Mouse (Mus musculus): Measurements from ENCODE around the gene Cct3. TPM values are rescaled to one million over a fixed set of nuclear protein-coding genes. Genes with fewer than 3 reads are reported as not detected.
A peak's percentile ranks its signal among the peaks of the same experiment; 100 is the strongest.
"Not testable (repeated sequence)": the region's sequence is repeated elsewhere in the genome, so short reads cannot be mapped to it uniquely, and the experiment has no call there.

Cct3 gene
- polyA plus RNA-seq, 1 experiment: 205 TPM

DNA sequence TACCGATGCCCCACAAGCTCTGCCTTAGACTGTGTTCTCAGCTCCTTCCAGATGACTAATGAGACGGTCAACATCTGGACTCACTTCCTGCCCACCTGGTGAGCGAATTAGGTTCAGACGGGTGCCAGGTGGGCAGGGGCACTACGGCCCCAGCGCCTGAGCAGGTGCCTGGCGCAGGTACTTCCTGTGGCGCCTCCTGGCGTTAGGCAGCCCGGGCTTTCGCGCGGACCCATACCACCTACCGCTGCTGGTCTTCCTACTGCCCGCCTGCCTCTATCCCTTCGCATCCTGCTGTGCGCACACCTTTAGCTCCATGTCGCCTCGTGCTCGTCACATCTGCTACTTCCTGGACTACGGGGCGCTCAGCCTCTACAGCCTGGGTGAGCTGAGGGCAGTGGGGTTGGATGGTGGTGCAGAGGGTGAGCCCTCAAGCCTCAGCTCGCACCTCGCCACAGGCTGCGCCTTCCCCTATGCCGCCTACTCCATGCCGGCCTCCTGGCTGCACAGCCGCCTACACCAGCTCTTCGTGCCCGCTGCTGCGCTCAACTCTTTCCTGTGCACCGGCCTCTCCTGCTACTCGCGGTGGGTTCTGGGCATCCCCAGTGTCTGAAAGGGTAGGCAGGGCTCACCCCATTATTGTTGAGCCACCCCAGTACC, 68.9 kb downstream of the Cct3 start:
- WGBS: 56% methylated on average over 34 of the region's 34 CpGs
- no peaks in the 10 kb centered on the region; the same call in 1 of the 2 replicates for H3K36me3 ChIP-seq (ENCODE audit: control insufficient read depth, insufficient read depth, low read length)
- no peak for DNase-seq
- H3K4me3 ChIP-seq (ENCODE audit: control insufficient read depth, insufficient read depth, low read length): no peak overlapping the region
- TF ChIP-seq POLR2A (IDR thresholded peaks at IDR 0.05; ENCODE audit: control insufficient read depth, extremely low read depth, insufficient read depth, low read length, poor library complexity) (no peak), CTCF (IDR thresholded peaks at IDR 0.05; ENCODE audit: borderline replicate concordance, control insufficient read depth, extremely low read depth, insufficient read depth, low read length, poor library complexity) (0 out of 2 replicates have a peak, but pooled peaks have one; percentile 16)
- H3K27me3 ChIP-seq (ENCODE audit: control insufficient read depth, insufficient read depth, low read length): no peaks in the 10 kb centered on the region
- no peak overlapping the region for H3K27ac ChIP-seq (ENCODE audit: control insufficient read depth, insufficient read depth, low read length)
- peaks cover 22% of the 10 kb centered on the region for H3K4me1 ChIP-seq (replicated peaks; ENCODE audit: control insufficient read depth, insufficient read depth, low read length)

DNA sequence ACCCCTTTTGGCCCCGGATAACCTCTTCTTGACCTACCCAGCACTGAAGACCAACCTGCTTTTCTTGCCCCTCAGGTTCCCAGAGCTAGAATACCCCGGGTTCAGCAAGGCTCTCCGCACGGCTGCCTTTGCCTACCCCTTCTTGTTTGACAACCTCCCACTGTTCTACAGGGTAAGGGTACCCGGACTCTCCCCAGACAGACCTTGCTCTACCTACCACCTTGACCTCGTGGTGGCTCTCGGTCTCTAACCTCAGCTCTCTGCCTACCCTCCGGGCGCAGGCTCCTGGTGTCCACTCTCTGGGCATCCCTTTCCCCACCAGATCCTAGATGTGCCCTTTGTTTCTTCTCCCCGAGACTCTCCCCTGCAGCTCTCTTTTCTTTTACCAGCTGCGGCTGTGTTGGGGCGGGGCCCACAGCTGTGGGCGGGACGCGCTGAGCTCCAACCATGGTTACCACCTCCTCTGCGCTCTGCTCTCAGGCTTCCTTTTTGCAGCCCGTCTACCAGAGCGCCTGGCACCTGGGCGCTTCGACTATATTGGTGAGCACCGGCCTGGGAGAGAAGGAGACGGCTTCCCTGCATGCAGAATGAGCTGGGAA, 70.0 kb downstream of the Cct3 start:
- TF ChIP-seq POLR2A (IDR thresholded peaks at IDR 0.05; ENCODE audit: control insufficient read depth, extremely low read depth, insufficient read depth, low read length, poor library complexity): 0 out of 2 replicates have a peak, but pooled peaks have one; percentile 22
- not testable (repeated sequence) for H3K36me3 ChIP-seq (ENCODE audit: control insufficient read depth, insufficient read depth, low read length); H3K27me3 ChIP-seq (ENCODE audit: control insufficient read depth, insufficient read depth, low read length)
- WGBS: 7% methylated on average over 22 of the region's 22 CpGs
- peaks cover 12% of the 10 kb centered on the region for H3K4me1 ChIP-seq (replicated peaks; ENCODE audit: control insufficient read depth, insufficient read depth, low read length)
- peak overlapping the region; percentile 52 for H3K4me3 ChIP-seq (ENCODE audit: control insufficient read depth, insufficient read depth, low read length)
- peak; percentile 78 for DNase-seq
- H3K27ac ChIP-seq (ENCODE audit: control insufficient read depth, insufficient read depth, low read length): peak overlapping the region; percentile 76; the same call in 1 of the 2 replicates

DNA sequence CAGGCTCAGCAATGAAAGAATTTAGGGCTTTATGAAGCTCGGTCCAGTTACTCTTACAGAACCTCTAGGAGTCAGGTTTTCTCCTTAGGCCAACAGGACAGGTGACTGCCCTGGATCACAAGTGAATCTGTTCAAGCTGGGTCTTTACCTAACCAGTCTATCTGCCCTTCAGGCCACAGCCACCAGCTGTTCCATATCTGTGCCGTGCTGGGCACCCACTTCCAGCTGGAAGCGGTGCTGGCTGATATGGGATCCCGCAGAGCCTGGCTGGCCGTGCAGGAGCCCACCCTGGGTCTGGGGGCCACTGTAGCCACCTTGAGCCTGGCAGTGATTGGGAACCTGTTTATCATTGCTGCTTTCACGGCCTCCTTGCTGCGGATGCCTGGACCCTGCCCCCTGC, 70.6 kb downstream of the Cct3 start:
- WGBS: 81% methylated on average over 3 of the region's 7 CpGs
- H3K4me3 ChIP-seq (ENCODE audit: control insufficient read depth, insufficient read depth, low read length); H3K27me3 ChIP-seq (ENCODE audit: control insufficient read depth, insufficient read depth, low read length); H3K27ac ChIP-seq (ENCODE audit: control insufficient read depth, insufficient read depth, low read length); DNase-seq; H3K36me3 ChIP-seq (ENCODE audit: control insufficient read depth, insufficient read depth, low read length): not testable (repeated sequence)
- H3K4me1 ChIP-seq (replicated peaks; ENCODE audit: control insufficient read depth, insufficient read depth, low read length): peaks cover 12% of the 10 kb centered on the region

DNA sequence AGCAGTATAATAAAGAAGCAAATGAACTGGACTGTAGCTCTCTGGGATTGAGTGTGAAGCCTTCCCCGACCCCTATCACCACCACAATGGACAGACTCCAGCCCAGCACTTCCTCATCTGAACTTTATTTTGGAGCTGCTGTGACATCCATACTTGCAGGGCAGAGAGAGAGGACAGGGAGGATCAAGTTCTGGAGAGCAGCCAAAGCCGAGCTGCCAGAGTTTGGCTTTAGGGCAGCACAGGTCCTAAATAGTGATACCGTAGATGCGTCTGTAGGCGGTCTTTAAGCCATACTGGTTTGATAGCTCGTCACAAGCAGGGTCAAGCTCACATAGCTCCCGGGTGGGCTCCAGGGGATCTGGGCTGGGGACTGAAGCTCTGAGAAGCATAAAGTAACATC, 71.6 kb downstream of the Cct3 start:
- H3K4me1 ChIP-seq (replicated peaks; ENCODE audit: control insufficient read depth, insufficient read depth, low read length): peaks cover 12% of the 10 kb centered on the region
- H3K4me3 ChIP-seq (ENCODE audit: control insufficient read depth, insufficient read depth, low read length); H3K36me3 ChIP-seq (ENCODE audit: control insufficient read depth, insufficient read depth, low read length); H3K27ac ChIP-seq (ENCODE audit: control insufficient read depth, insufficient read depth, low read length); DNase-seq; H3K27me3 ChIP-seq (ENCODE audit: control insufficient read depth, insufficient read depth, low read length): not testable (repeated sequence)
- 96% methylated on average over 7 of the region's 7 CpGs for WGBS

Other genes with a start within 250 kb of the Cct3 start
- 63.0 and 69.0 TPM in 2 replicates for gene Naxe, start 238.6 kb upstream of the Cct3 start, polyA plus RNA-seq (2012; rRNA removed)
- gene Ttc24, start 218.8 kb upstream of the Cct3 start, polyA plus RNA-seq (2012; rRNA removed): 0.47 and 0.55 TPM in 2 replicates
- gene Iqgap3, start 215.1 kb upstream of the Cct3 start, polyA plus RNA-seq (2012; rRNA removed): 19.7 and 24.6 TPM in 2 replicates
- 343 and 377 TPM in 2 replicates for gene Mef2d, start 154.7 kb upstream of the Cct3 start, polyA plus RNA-seq (2012; rRNA removed)
- gene Rhbg, start 42.4 kb upstream of the Cct3 start, polyA plus RNA-seq (2012; rRNA removed): 2.5 and 2.7 TPM in 2 replicates
- 0.11 TPM in 1 of 2 replicates, not detected in the other for gene Gm38392, start 9.9 kb upstream of the Cct3 start, polyA plus RNA-seq (2012; rRNA removed)
- gene Tsacc, start 117 bp upstream of the Cct3 start, polyA plus RNA-seq (2012; rRNA removed): 2.8 and 3.3 TPM in 2 replicates
- gene Glmp, start 27.9 kb downstream of the Cct3 start, polyA plus RNA-seq (2012; rRNA removed): 201 and 237 TPM in 2 replicates
- gene Tmem79, start 39.0 kb downstream of the Cct3 start, polyA plus RNA-seq (2012; rRNA removed): 8.9 and 10.4 TPM in 2 replicates
- 151 and 159 TPM in 2 replicates for gene Smg5, start 39.1 kb downstream of the Cct3 start, polyA plus RNA-seq (2012; rRNA removed)
- 1.2 and 2.0 TPM in 2 replicates for gene Paqr6, start 67.5 kb downstream of the Cct3 start, polyA plus RNA-seq (2012; rRNA removed)
- 1.2 and 2.6 TPM in 2 replicates for gene Bglap3, start 75.6 kb downstream of the Cct3 start, polyA plus RNA-seq (2012; rRNA removed)
- 2.2 and 3.8 TPM in 2 replicates for gene Bglap2, start 81.6 kb downstream of the Cct3 start, polyA plus RNA-seq (2012; rRNA removed)
- gene Bglap, start 87.3 kb downstream of the Cct3 start, polyA plus RNA-seq (2012; rRNA removed): 1.5 and 2.7 TPM in 2 replicates
- 138 and 151 TPM in 2 replicates for gene Pmf1, start 113.2 kb downstream of the Cct3 start, polyA plus RNA-seq (2012; rRNA removed)
- 30.8 and 32.5 TPM in 2 replicates for gene Slc25a44, start 128.0 kb downstream of the Cct3 start, polyA plus RNA-seq (2012; rRNA removed)
- gene Sema4a, start 164.1 kb downstream of the Cct3 start, polyA plus RNA-seq (2012; rRNA removed): 99.3 and 109 TPM in 2 replicates
- 59.3 and 61.1 TPM in 2 replicates for gene Lmna, start 212.8 kb downstream of the Cct3 start, polyA plus RNA-seq (2012; rRNA removed)
- 22.0 and 24.2 TPM in 2 replicates for gene Mex3a, start 235.3 kb downstream of the Cct3 start, polyA plus RNA-seq (2012; rRNA removed)